18 mouse cellular contexts compared by ENCODE assay signal in the genomic region with DNA sequence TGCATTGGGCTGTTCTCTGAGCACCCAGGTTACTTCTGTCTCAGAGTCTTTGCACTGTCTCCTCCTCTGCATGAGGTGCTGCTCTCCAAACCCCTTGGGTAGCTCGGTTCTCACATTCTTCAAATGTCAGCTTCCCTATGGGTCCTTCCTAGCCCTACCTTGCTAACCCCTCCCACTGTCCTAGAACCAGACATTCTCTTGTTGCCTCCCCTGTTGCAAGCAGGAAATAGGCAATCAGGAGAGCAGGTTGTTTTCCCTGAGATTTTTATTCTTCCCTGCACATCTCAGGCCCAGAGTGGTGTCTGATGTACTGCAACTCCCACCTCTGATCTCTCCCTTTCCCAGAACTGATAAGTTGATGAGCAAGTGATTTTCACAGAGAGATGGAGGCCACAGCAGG. TPM values are rescaled to one million over a fixed set of nuclear protein-coding genes. Genes with fewer than 3 reads are reported as not detected.
DNase-seq lines count a peak whose midpoint lies in the region; ATAC-seq lines count a peak whose summit lies in the region.
"Had no signal": no experiment of that assay in that cellular context is flagged by ENCODE, and none has a peak within 500 bp of the region (broad histone marks: within the 10 kb centered on the region; RNA-seq: fewer than 3 reads in every experiment).

No protein-coding gene starts in this region.

- peaks cover 31% of the 10 kb centered on the region for H3K4me1 ChIP-seq in midbrain, embryonic 10.5 days
- H3K4me1 ChIP-seq in midbrain, embryonic 11.5 days (ENCODE audit: control insufficient read depth, insufficient read depth, low read length): peaks cover 16% of the 10 kb centered on the region

- no peak overlapping the region for H3K9ac ChIP-seq in midbrain, embryonic 11.5 days (ENCODE audit: low read length)
- H3K9ac ChIP-seq: embryonic facial prominence, embryonic 12.5 days; forebrain, embryonic 13.5 days had no signal

- H3K27me3 ChIP-seq in midbrain, embryonic 10.5 days (ENCODE audit: low read depth, poor library complexity, severe bottlenecking): peaks cover 67% of the 10 kb centered on the region
- peaks cover 6% of the 10 kb centered on the region; the same call in 1 of the 2 replicates for H3K27me3 ChIP-seq in midbrain, embryonic 11.5 days (ENCODE audit: control insufficient read depth, insufficient read depth, low read length)
- H3K27me3 ChIP-seq: embryonic facial prominence, embryonic 12.5 days had no signal

- WGBS in midbrain, embryonic 10.5 days: 71% methylated on average over 1 of the region's 1 CpGs
- WGBS in midbrain, embryonic 11.5 days: 50% methylated on average over 1 of the region's 1 CpGs

- ATAC-seq in midbrain, embryonic 11.5 days (ENCODE audit: low FRiP score): no peak
- ATAC-seq: forebrain, embryonic 13.5 days; forebrain, embryonic 16.5 days had no signal

- H3K27ac ChIP-seq in midbrain, embryonic 10.5 days (replicated peaks): 0 out of 2 replicates have a peak overlapping the region, but pooled peaks have one; percentile 72
- H3K27ac ChIP-seq in midbrain, embryonic 11.5 days (ENCODE audit: low read depth, low read length): no peak overlapping the region
- H3K27ac ChIP-seq: embryonic facial prominence, embryonic 10.5 days; embryonic facial prominence, embryonic 12.5 days had no signal

- no peak for DNase-seq in midbrain, embryonic 10.5 days (ENCODE audit: low spot score)
- DNase-seq in midbrain, embryonic 11.5 days (ENCODE audit: low spot score, missing footprints): no peak
- DNase-seq in ZHBTc4 (ENCODE audit: low read depth, low spot score): peak; percentile 66
- no peak for DNase-seq in retina, postnatal 1 day
- DNase-seq in embryo, embryonic 10 days (ENCODE audit: low spot score): no peak
- DNase-seq: adrenal gland, adult 2 months; adrenal gland, postnatal 10 days; adrenal gland, postnatal 25 days; cerebellum, adult 11 months; cerebellum, adult 18-20 months; cerebellum, adult 8-10 months; cerebellum, adult 9-11 months; cerebellum, postnatal 14 days; cerebellum, postnatal 36 days had no signal

- H3K4me3 ChIP-seq in midbrain, embryonic 10.5 days: no peak overlapping the region
- H3K4me3 ChIP-seq in midbrain, embryonic 11.5 days (ENCODE audit: low read depth, low read length): no peak overlapping the region
- H3K4me3 ChIP-seq: embryonic facial prominence, embryonic 10.5 days; embryonic facial prominence, embryonic 12.5 days; forebrain, embryonic 13.5 days had no signal

- H3K4me2 ChIP-seq in midbrain, embryonic 11.5 days: no peak overlapping the region
- H3K4me2 ChIP-seq: embryonic facial prominence, embryonic 12.5 days; forebrain, embryonic 13.5 days had no signal

- H3K36me3 ChIP-seq in midbrain, embryonic 10.5 days: no peaks in the 10 kb centered on the region
- no peaks in the 10 kb centered on the region for H3K36me3 ChIP-seq in midbrain, embryonic 11.5 days (ENCODE audit: control insufficient read depth, insufficient read depth, low read length)
- H3K36me3 ChIP-seq: embryonic facial prominence, embryonic 10.5 days; embryonic facial prominence, embryonic 12.5 days had no signal

- H3K9me3 ChIP-seq in midbrain, embryonic 10.5 days (replicated peaks): no peaks in the 10 kb centered on the region
- no peaks in the 10 kb centered on the region for H3K9me3 ChIP-seq in midbrain, embryonic 11.5 days (ENCODE audit: control insufficient read depth, low read length)
- H3K9me3 ChIP-seq: embryonic facial prominence, embryonic 10.5 days; embryonic facial prominence, embryonic 12.5 days; forebrain, embryonic 13.5 days had no signal

RNA-seq across cellular contexts. Expression of gene Fbrsl1, which starts 39.6 kb away (rescaled TPM):
- polyA plus RNA-seq in midbrain, embryonic 10.5 days (2016; fragmentation: Nextera tagmentation; extraction: Ambion mirVana): 10.3 and 14.6 TPM in 2 replicates
- polyA plus RNA-seq in midbrain, embryonic 11.5 days (2014; fragmentation: Nextera tagmentation; extraction: Ambion mirVana): 11.3 and 14.9 TPM in 2 replicates

RNA-seq across cellular contexts. Expression of gene Galnt9, which starts 56.2 kb away (rescaled TPM):
- polyA plus RNA-seq in midbrain, embryonic 10.5 days (2016; fragmentation: Nextera tagmentation; extraction: Ambion mirVana): 3.4 and 7.3 TPM in 2 replicates
- 5.0 and 5.8 TPM in 2 replicates for polyA plus RNA-seq in midbrain, embryonic 11.5 days (2014; fragmentation: Nextera tagmentation; extraction: Ambion mirVana)
